Mouse (Mus musculus) monocyte, adult 5-6 weeks (primary cell): Measurements from ENCODE around the gene Cdhr4. TPM values are rescaled to one million over a fixed set of nuclear protein-coding genes. Genes with fewer than 3 reads are reported as not detected.
A peak's percentile ranks its signal among the peaks of the same experiment; 100 is the strongest.

Source experiments
- ATAC-seq: fragments of 153-309, 156-312 bp; replicated peaks from 2 replicates; pipeline ENCODE4 v1.8.0; 2017; ENCODE audit warnings: mild to moderate bottlenecking; ENCODE audit not compliant: low TSS enrichment, insufficient number of reproducible peaks, severe bottlenecking, poor library complexity, low FRiP score
- total RNA-seq: library from RNA; stranded (forward); fragments of 200-1000, 200-491, 200-594 nt; gene quantifications from 3 replicates; pipeline ENCODE4 v1.2.3, GENCODE M21; 2017

Cdhr4 gene
- total RNA-seq: 2.8 TPM in 1 of 3 replicates, not detected in the others

GRCm38 (mm10) chr9:107992197-107992596 lies at the start of gene Cdhr4:
Gene Cdhr4, plus strand, starts transcription at chr9:107992497.
- no peak for ATAC-seq

GRCm38 (mm10) chr9:107947241-107948194 lies 44.8 kb upstream of the Cdhr4 start:
- ATAC-seq: no peak

DNA sequence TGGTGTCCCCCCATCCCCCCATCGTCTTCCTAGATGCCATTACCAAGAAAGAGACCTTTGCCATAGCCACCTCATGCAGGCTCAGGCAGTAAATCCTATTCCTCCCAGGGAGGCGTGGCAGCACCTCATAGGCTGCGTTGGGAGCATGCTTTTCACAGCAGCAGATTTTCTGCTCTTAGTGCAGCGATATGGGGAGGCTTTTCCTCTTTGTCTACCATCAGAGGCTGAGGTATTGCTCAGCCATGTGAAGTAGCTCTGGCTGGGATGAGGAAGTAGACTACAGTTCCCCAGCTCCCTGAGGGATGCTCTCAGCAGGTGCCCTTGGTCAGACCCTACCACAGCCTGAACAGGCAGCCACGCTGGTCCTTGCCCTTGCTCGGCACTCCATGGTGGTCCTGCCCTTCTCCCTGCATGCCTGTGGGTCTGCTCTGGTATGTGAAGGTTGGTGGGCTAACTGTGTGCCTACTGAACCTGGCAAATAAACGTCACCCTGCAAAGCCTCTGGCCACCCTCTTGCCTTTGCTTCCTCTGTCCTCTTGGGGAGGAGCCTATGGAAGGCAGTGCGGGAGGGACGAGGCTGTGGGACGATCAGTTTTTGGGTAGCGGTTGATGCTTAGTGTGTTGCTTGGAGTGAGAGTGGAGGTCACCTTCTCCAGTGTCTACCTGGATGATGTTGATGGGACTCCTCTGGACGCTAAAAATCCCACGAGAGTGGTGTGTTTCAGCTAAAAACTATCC lies 42.9 kb upstream of the Cdhr4 start:
- no peak for ATAC-seq

- ATAC-seq: no peak
These were observed 42.4 kb upstream of the Cdhr4 start, which contains the start of gene Traip for GRCm38 (mm10) chr9:107949922-107950235. Gene Traip, plus strand, starts transcription at chr9:107950136.

DNA sequence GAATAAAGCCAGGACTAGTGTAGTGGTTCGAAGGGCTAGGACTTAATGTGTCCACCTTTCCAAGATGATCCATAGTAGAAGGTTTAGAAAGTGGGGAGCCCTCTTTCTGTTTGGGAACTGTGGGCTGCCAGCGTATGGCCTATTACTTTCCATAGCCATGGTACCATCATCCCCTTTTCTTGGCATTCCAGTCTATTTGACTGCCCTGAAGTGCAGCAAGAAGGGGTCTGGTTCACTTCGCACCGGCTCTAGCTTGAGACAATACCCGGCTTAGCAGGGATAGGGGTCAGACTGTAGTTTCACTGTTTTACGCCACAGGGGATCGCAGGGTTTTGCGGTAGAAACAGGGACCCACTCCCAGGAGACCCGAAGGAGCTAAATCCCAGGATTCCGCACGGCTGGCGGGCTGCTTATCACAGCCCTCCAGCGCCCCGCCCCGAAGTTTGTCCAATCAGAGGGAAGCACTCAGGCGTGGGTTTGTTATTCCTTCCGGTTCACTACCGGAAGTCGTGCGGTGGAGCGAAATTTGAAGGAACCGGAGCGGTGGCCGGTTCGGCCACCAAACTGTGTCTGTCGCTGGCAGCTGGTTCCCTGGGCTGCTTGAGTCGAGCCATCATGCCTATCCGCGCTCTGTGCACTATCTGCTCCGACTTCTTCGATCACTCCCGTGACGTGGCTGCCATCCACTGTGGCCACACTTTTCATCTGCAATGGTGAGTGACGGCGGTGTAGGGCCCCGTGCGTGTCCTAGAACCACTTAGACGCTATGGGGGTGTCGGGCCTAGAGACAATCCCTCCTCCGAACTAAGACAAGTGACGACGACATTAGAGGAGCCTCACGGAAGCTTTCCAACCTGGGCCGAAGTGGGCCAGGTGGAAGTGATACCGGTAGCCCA lies 41.6 kb upstream of the Cdhr4 start:
- peak; percentile 87 for ATAC-seq

DNA sequence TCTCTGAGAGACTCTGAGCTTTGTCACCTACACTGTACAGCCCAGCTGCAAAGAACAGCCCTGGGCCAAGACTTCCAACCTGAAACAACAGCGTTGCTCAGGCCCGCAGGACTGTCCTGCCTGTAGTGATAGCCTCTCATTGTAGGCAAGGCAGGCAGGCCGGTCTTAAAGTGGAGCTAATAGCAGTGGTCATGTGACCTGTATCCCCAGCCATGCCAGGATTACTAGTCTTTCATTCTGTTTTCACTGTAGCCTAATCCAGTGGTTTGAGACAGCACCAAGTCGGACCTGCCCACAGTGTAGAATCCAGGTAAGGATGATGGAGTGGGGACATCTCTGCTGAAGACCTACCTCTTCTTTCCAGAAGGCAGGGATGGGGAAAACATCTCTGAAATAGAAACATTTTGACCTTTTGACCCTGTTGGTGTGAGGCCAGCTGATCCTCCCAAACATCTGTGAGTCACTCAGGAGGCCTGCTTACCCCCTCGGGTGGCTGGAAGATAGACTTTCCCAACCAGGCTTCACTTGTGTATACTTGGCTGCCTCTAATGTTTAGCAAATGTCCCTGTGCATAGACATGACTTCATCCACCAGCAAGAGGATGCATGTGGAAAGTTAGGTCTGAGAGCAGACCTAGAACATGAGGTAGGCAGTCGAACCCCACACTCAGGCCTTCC lies 36.5 kb upstream of the Cdhr4 start:
- no peak for ATAC-seq

DNA sequence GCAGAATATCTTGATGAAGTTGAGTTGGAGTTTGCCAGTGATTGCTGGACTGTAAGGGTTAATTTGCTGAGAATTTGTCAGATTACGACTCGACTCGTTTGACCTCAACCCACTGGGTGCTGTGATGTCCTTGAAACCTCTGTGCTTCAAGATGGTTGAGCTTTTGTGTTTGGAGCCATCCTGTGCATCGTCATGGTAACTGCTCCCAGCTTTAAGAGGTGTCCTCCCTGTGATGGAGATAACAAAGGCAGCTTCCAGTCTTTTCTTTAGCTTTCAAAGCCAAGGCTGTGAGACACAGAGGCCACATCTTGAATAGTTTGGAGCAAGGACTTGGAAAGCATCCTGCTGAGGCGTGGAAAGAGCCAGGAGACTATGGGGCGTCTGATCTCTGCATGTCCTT lies 35.2 kb upstream of the Cdhr4 start:
- ATAC-seq: no peak

DNA sequence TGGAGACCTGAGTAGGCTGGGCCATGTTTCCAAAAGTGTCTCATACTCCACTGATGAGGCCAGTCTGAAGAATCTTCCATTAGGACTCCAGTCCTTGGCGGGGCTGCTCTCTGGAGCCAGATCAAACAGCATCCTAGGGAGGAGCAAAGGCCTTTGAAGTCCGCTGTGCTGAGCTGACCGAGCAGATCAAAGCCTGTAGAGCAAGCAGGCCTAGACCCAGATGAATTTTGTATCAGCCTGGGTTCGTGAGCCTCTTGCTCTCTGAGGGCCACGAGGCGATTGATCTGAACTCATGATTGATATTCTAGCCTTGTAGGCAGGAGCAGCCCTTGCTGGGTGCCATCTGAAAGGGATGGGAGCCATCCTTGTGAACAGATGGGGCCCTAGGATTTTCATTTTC lies 32.4 kb upstream of the Cdhr4 start:
- ATAC-seq: no peak

GRCm38 (mm10) chr9:107960928-107961327 lies 31.4 kb upstream of the Cdhr4 start:
- ATAC-seq: no peak

GRCm38 (mm10) chr9:107961351-107961762 lies 30.9 kb upstream of the Cdhr4 start:
- no peak for ATAC-seq

GRCm38 (mm10) chr9:107961881-107962280 lies 30.4 kb upstream of the Cdhr4 start:
- ATAC-seq: no peak

GRCm38 (mm10) chr9:107962916-107963315 lies 29.4 kb upstream of the Cdhr4 start:
- ATAC-seq: no peak

DNA sequence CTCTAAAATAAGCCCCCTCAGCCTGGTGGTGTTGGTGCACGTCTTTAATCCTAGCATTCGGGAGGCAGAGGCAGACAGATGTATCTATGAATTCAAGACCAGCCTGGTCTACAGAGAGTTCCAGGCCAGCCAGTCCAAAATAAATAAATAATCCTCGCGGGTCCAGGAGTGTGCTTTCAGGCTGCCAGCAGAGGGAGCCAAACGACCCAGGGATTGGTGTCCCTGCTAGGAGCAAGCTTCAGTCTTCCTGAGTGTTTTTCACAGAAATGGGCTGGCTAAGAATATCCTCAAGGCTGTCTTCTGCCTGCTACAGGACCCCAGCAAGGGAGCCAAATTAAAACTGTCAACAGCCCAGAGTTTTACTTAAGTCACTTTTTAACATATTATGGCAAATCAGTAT lies 28.6 kb upstream of the Cdhr4 start:
- ATAC-seq: peak; percentile 73

DNA sequence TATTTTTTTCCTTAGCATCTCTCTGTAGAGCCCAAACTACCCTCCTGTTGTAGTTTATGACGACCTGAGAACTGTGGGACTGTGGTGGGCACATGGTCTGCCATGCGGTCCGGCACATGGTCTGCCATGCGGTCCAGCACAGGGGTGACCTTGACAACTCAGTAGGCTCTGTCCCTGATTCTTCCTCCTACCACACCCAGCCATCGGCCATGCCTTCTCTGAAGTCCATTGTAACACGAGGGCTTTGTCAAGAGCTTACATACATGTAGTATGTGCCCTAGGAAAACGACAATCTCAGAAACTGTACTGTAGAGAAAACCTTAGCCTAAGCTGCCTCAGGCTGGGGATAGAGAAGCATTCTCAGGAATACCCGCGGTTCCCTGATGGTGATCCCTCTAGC lies 27.6 kb upstream of the Cdhr4 start:
- no peak for ATAC-seq

GRCm38 (mm10) chr9:107966676-107967075 lies 25.6 kb upstream of the Cdhr4 start:
- ATAC-seq: no peak

GRCm38 (mm10) chr9:107967437-107967836 lies 24.9 kb upstream of the Cdhr4 start:
- ATAC-seq: no peak

GRCm38 (mm10) chr9:107968531-107968930 lies 23.8 kb upstream of the Cdhr4 start:
- no peak for ATAC-seq

DNA sequence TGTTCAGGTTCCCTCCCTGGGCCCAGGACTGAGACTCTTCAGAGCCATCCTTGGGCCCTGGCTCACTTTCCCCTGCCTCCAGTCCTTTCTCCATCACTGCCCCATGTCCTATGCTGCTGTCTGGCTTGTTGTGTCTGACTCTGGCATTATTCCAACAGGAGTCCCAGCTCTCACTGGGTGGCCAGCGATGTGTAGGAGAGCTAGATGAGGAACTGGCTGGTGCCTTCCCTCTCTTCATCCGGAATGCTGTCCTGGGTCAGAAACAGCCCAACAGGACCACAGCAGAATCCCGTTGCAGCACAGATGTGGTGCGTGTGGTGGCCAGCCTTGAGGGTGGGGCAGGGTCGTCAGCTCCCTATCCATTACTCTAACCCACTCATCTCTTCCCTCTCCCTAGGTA lies 22.0 kb upstream of the Cdhr4 start:
- no peak for ATAC-seq
